Mouse (Mus musculus) brain, embryonic 14.5 days (tissue): ENCODE measurements around the gene Fam187b.

Source experiments
- CTCF ChIP-seq: fragments of 200-500 bp; IDR thresholded peaks from 2 replicates; pipeline ENCODE4 v1.5.1; 2012; ENCODE audit warnings: inconsistent platforms, mild to moderate bottlenecking, moderate library complexity, borderline replicate concordance; ENCODE audit not compliant: insufficient read depth, insufficient read length; ENCODE audit errors: extremely low read depth
- POLR2A ChIP-seq: fragments of 200-500 bp; IDR thresholded peaks from 2 replicates; pipeline ENCODE4 v1.6.1; 2012; ENCODE audit warnings: mild to moderate bottlenecking, inconsistent platforms, borderline replicate concordance; ENCODE audit not compliant: poor library complexity, insufficient read depth, insufficient read length, severe bottlenecking; ENCODE audit errors: extremely low read depth

- TF ChIP-seq CTCF (no peak), POLR2A (no peak)
Observed at GRCm38 (mm10) chr7:31008175-31008574, 34.6 kb downstream of the Fam187b start.
